Mouse (Mus musculus) liver, embryonic 12.5 days (tissue): ENCODE data around the gene Prelid1. TPM values are rescaled to one million over a fixed set of nuclear protein-coding genes. Genes with fewer than 3 reads are reported as not detected.

ENCODE experiments used
- ATAC-seq: fragments of 200-750 bp; cut with Nextera tagmentation; 2 replicates; pipeline ENCODE4 v1.8.0; 2017; ENCODE audit warnings: moderate number of reproducible peaks, mild to moderate bottlenecking, moderate library complexity
- H3K27ac ChIP-seq: fragments of 300-500 bp; sonication (generic); 2 replicates; pipeline ENCODE4 v1.5.1; 2016; ENCODE audit warnings: mild to moderate bottlenecking
- H3K27me3 ChIP-seq: fragments of 300-500 bp; sonication (generic); replicated peaks from 2 replicates; pipeline ENCODE4 v1.6.1; 2016; ENCODE audit warnings: mild to moderate bottlenecking, moderate library complexity
- H3K36me3 ChIP-seq: fragments of 300-500 bp; sonication (generic); 2 replicates; pipeline ENCODE4 v1.6.1; 2016; ENCODE audit warnings: mild to moderate bottlenecking, moderate library complexity
- H3K4me1 ChIP-seq: fragments of 300-500 bp; sonication (generic); 2 replicates; pipeline ENCODE4 v1.6.1; 2016
- H3K4me2 ChIP-seq: fragments of 300-500 bp; sonication (generic); 2 replicates; pipeline ENCODE4 v1.6.1; 2016; ENCODE audit warnings: mild to moderate bottlenecking, moderate library complexity
- H3K4me3 ChIP-seq: fragments of 300-500 bp; sonication (generic); 2 replicates; pipeline ENCODE4 v1.5.1; 2016; ENCODE audit warnings: mild to moderate bottlenecking, moderate library complexity
- H3K9ac ChIP-seq: fragments of 300-500 bp; sonication (generic); 2 replicates; pipeline ENCODE4 v1.6.1; 2016; ENCODE audit warnings: mild to moderate bottlenecking, moderate library complexity
- H3K9me3 ChIP-seq: fragments of 300-500 bp; sonication (generic); replicated peaks from 2 replicates; pipeline ENCODE4 v1.6.1; 2016; ENCODE audit warnings: mild to moderate bottlenecking, moderate library complexity
- WGBS: fragments of 180-500 bp; shearing (Covaris S2); methylation state at CpG from one replicate; pipeline ENCODE4 v1.1.7; 2016; ENCODE audit not compliant: insufficient replicate concordance; 5-methylcytosine and 5-hydroxymethylcytosine counted together
- polyA plus RNA-seq: library from polyadenylated mRNA; unstranded; fragments of >200 nt; fragmentation: Nextera tagmentation; extraction: Ambion mirVana; gene quantifications from 2 replicates; pipeline ENCODE4 v1.2.1, GENCODE M21; 2016

Gene Prelid1
- 290 and 318 TPM in 2 replicates for polyA plus RNA-seq

- peak within 1 kb of the TSS; percentile 95 for H3K4me2 ChIP-seq
- 80% methylated on average over 4 of the region's 4 CpGs for WGBS
- no peaks in the 10 kb centered on the region for H3K27me3 ChIP-seq
- peaks cover 42% of the 10 kb centered on the region for H3K4me1 ChIP-seq
- no peak for ATAC-seq
- peak within 1 kb of the TSS; percentile 86 for H3K27ac ChIP-seq
- no peaks in the 10 kb centered on the region for H3K9me3 ChIP-seq
- H3K4me3 ChIP-seq: peak within 1 kb of the TSS; percentile 83
- peaks cover 77% of the 10 kb centered on the region for H3K36me3 ChIP-seq
- H3K9ac ChIP-seq: peak within 1 kb of the TSS; percentile 94
Observed at GRCm38 (mm10) chr13:55319931-55320533, at the start of gene Prelid1. Prelid1 (plus strand) TSS chr13:55320500.

GRCm38 (mm10) chr13:55277203-55277602, 43.1 kb upstream of the Prelid1 start:
- Histone ChIP-seq H3K9ac (no peak overlapping the region), H3K4me3 (no peak overlapping the region), H3K27ac (no peak overlapping the region), H3K4me2 (no peak overlapping the region), H3K27me3 (no peaks in the 10 kb centered on the region), H3K36me3 (peaks cover 80% of the 10 kb centered on the region), H3K4me1 (no peaks in the 10 kb centered on the region), H3K9me3 (no peaks in the 10 kb centered on the region)
- ATAC-seq: no peak
- 85% methylated on average over 5 of the region's 5 CpGs for WGBS

GRCm38 (mm10) chr13:55277646-55278045, 42.7 kb upstream of the Prelid1 start:
- ATAC-seq: no peak
- Histone ChIP-seq H3K9me3 (no peaks in the 10 kb centered on the region), H3K4me2 (no peak overlapping the region), H3K4me3 (no peak overlapping the region), H3K4me1 (no peaks in the 10 kb centered on the region), H3K9ac (no peak overlapping the region), H3K27ac (no peak overlapping the region), H3K36me3 (peaks cover 81% of the 10 kb centered on the region), H3K27me3 (no peaks in the 10 kb centered on the region)
- WGBS: 72% methylated on average over 5 of the region's 5 CpGs

GRCm38 (mm10) chr13:55288854-55289253, 31.4 kb upstream of the Prelid1 start:
- peaks cover 87% of the 10 kb centered on the region for H3K36me3 ChIP-seq
- no peak overlapping the region for H3K4me2 ChIP-seq
- no peaks in the 10 kb centered on the region for H3K4me1 ChIP-seq
- no peak overlapping the region for H3K9ac ChIP-seq
- H3K4me3 ChIP-seq: no peak overlapping the region
- no peak overlapping the region for H3K27ac ChIP-seq
- ATAC-seq: no peak
- no peaks in the 10 kb centered on the region for H3K27me3 ChIP-seq
- H3K9me3 ChIP-seq: no peaks in the 10 kb centered on the region
- 85% methylated on average over 3 of the region's 3 CpGs for WGBS

- H3K4me2 ChIP-seq: no peak overlapping the region
- no peak for ATAC-seq
- no peak overlapping the region for H3K27ac ChIP-seq
- no peaks in the 10 kb centered on the region for H3K4me1 ChIP-seq
- no peak overlapping the region for H3K9ac ChIP-seq
- no peaks in the 10 kb centered on the region for H3K9me3 ChIP-seq
- peaks cover 95% of the 10 kb centered on the region for H3K36me3 ChIP-seq
- no peaks in the 10 kb centered on the region for H3K27me3 ChIP-seq
- H3K4me3 ChIP-seq: no peak overlapping the region
- 89% methylated on average over 1 of the region's 1 CpGs for WGBS
Observed at GRCm38 (mm10) chr13:55296760-55297159, 23.5 kb upstream of the Prelid1 start.

- ATAC-seq: no peak
- Histone ChIP-seq H3K4me1 (no peaks in the 10 kb centered on the region), H3K27me3 (no peaks in the 10 kb centered on the region), H3K27ac (no peak overlapping the region), H3K9me3 (no peaks in the 10 kb centered on the region), H3K4me2 (no peak overlapping the region), H3K9ac (no peak overlapping the region), H3K36me3 (peaks cover 94% of the 10 kb centered on the region), H3K4me3 (no peak overlapping the region)
- WGBS: 88% methylated on average over 5 of the region's 5 CpGs
Observed at GRCm38 (mm10) chr13:55300913-55301312, 19.4 kb upstream of the Prelid1 start.

GRCm38 (mm10) chr13:55312028-55312630, 8.2 kb upstream of the Prelid1 start:
- ATAC-seq: no peak
- no peaks in the 10 kb centered on the region for H3K9me3 ChIP-seq
- H3K27ac ChIP-seq: no peak overlapping the region
- peaks cover 96% of the 10 kb centered on the region for H3K36me3 ChIP-seq
- no peak overlapping the region for H3K4me2 ChIP-seq
- no peak overlapping the region for H3K9ac ChIP-seq
- no peaks in the 10 kb centered on the region for H3K27me3 ChIP-seq
- H3K4me3 ChIP-seq: no peak overlapping the region
- no peaks in the 10 kb centered on the region for H3K4me1 ChIP-seq
- 88% methylated on average over 8 of the region's 8 CpGs for WGBS

- no peak overlapping the region for H3K9ac ChIP-seq
Observed at GRCm38 (mm10) chr13:55313051-55313450, 7.2 kb upstream of the Prelid1 start.

GRCm38 (mm10) chr13:55314891-55315412, 5.3 kb upstream of the Prelid1 start:
- peaks cover 4% of the 10 kb centered on the region; the same call in 1 of the 2 replicates for H3K4me1 ChIP-seq
- no peak overlapping the region for H3K4me3 ChIP-seq
- H3K36me3 ChIP-seq: peaks cover 97% of the 10 kb centered on the region
- H3K9me3 ChIP-seq: no peaks in the 10 kb centered on the region
- H3K4me2 ChIP-seq: no peak overlapping the region
- no peaks in the 10 kb centered on the region for H3K27me3 ChIP-seq
- no peak for ATAC-seq
- no peak overlapping the region for H3K9ac ChIP-seq
- no peak overlapping the region for H3K27ac ChIP-seq
- 68% methylated on average over 2 of the region's 2 CpGs for WGBS

More at GRCm38 (mm10) chr13:55313051-55313450, 7.2 kb upstream of the Prelid1 start:
- H3K9me3 ChIP-seq: no peaks in the 10 kb centered on the region
- no peak overlapping the region for H3K27ac ChIP-seq
- no peak overlapping the region for H3K4me2 ChIP-seq
- WGBS: 82% methylated on average over 9 of the region's 9 CpGs
- H3K27me3 ChIP-seq: no peaks in the 10 kb centered on the region
- no peak overlapping the region for H3K4me3 ChIP-seq
- H3K4me1 ChIP-seq: no peaks in the 10 kb centered on the region
- H3K36me3 ChIP-seq: peaks cover 96% of the 10 kb centered on the region
- no peak for ATAC-seq

GRCm38 (mm10) chr13:55318351-55318750, 1.9 kb upstream of the Prelid1 start:
- Histone ChIP-seq H3K4me1 (peaks cover 30% of the 10 kb centered on the region), H3K9ac (no peak overlapping the region), H3K9me3 (no peaks in the 10 kb centered on the region), H3K36me3 (peaks cover 77% of the 10 kb centered on the region), H3K27ac (peak overlapping the region; percentile 38; the same call in 1 of the 2 replicates), H3K27me3 (no peaks in the 10 kb centered on the region), H3K4me3 (no peak overlapping the region), H3K4me2 (no peak overlapping the region)
- 75% methylated on average over 3 of the region's 3 CpGs for WGBS
- ATAC-seq: no peak

GRCm38 (mm10) chr13:55321434-55322129, 1.3 kb downstream of the Prelid1 start, which contains the start of gene Rab24:
Rab24 (minus strand) TSS chr13:55321946.
- Histone ChIP-seq H3K36me3 (peaks cover 79% of the 10 kb centered on the region), H3K4me2 (peak within 1 kb of the TSS; percentile 95), H3K27ac (peak within 1 kb of the TSS; percentile 86), H3K27me3 (no peaks in the 10 kb centered on the region), H3K4me1 (peaks cover 50% of the 10 kb centered on the region), H3K9ac (peak within 1 kb of the TSS; percentile 94), H3K9me3 (no peaks in the 10 kb centered on the region), H3K4me3 (peak within 1 kb of the TSS; percentile 83)
- peak; percentile 92 for ATAC-seq
- under 1% methylated on average over 73 of the region's 73 CpGs for WGBS
